Mouse (Mus musculus): ENCODE results near the gene Prkacb. TPM values are rescaled to one million over a fixed set of nuclear protein-coding genes. Genes with fewer than 3 reads are reported as not detected.

Gene Prkacb
- 131 TPM for polyA plus RNA-seq (2021)

DNA sequence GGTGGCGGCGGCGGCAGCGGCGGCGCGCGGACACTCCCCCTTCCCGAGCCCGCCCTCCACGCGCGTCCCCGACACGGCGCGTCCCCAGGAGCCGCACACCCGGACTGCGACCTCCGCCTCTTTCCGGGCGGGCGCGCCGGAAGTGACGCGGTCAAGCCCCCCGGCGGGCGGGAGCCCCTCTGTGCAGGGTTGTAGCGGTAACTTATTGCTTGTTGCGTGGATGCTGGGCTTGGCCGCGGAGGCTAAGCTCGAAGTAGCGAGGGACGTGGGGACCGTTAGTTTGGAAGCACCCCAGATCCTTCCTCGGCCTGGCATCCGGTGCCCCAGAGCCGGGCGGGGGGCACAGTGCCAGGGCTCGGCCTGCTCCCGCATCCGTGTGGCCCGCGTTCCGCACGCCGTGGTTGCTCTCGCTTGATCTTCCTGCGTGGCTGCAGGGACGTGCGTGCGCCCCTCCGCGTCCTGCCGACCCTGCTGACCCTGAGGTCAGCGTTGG is at the start of gene Prkacb:
Gene Prkacb (minus strand): TSS at position 90 of the 493 bp plus-strand sequence.
- CTCF ChIA-PET, result interaction anchor here (1.1 to 1.2 kb wide), 3 partner anchors 25 to 58 kb away, joined by 3 to 4 read pairs (median 3); no protein-coding TSS in a partner anchor
- DNase-seq (ENCODE audit: low read depth, low spot score) (peak; percentile 70), ATAC-seq (peak; percentile 83)
- H3K27me3 ChIP-seq, result peaks cover 5% of the 10 kb centered on the region
- in situ Hi-C loops (cut with MboI; ENCODE audit: low pct_unique_long_range_greater_than_20kb), result no loop called here
- TF ChIP-seq CTCF (IDR thresholded peaks at IDR 0.05), result no peak
- POLR2A ChIA-PET, result interaction anchor here (0.9 to 1.8 kb wide), 5 partner anchors 16 to 70 kb away, joined by 3 to 6 read pairs (median 4); no protein-coding TSS in a partner anchor

DNA sequence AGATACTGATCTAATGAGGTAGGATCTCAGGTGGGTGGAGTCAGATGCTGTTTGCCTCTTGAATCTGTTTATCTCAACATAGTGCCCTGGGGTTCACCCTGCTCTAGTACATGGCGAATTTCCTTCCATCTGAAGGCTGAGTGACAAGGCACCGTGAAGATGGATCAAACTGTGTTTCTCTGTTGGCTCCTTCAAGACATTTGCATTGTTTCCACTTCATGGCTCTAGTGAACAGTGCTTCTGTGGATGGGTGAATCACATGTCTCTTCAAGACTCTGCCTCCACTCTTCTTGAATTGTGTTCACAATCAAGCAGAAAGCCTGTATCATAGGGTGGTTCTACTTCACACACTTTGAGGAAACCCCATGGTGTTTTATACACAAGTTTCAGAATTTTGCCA is 47.5 kb upstream of the Prkacb start:
- DNase-seq (ENCODE audit: low read depth, low spot score), result no peak
- in situ Hi-C loops (cut with MboI; ENCODE audit: low pct_unique_long_range_greater_than_20kb), result loop anchor here (5.0 kb wide), 1 partner anchor 38 kb away; no protein-coding TSS in a partner anchor
- ATAC-seq, result no peak
- ChIA-PET POLR2A (no interaction called here), CTCF (no interaction called here)
- H3K27me3 ChIP-seq, result no peaks in the 10 kb centered on the region
- TF ChIP-seq CTCF (IDR thresholded peaks at IDR 0.05), result no peak

DNA sequence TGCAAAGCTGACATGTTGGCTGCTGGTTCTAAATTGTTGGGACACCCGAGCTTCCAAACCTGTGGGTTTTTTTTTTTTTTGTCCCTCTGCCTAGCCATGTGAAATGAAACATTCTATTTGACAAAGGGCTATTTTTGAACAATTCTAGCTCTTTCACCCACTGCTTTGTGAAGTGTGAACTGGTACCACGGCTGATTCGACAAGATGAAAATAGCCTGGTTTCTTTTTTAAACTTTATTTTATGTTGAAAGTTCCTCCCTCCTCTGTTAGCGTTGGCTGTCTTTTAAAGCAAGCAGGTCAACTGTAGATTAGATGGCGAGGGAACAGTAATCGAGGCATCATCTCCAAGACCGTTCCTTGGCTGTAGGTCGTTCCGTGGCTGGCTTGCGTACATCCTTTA is 44.6 kb upstream of the Prkacb start:
- POLR2A ChIA-PET, result no interaction called here
- no peak for TF ChIP-seq CTCF (IDR thresholded peaks at IDR 0.05)
- DNase-seq (ENCODE audit: low read depth, low spot score) (no peak), ATAC-seq (no peak)
- H3K27me3 ChIP-seq, result no peaks in the 10 kb centered on the region
- CTCF ChIA-PET, result interaction anchor here (0.9 to 1.7 kb wide), 4 partner anchors 12 to 58 kb away, joined by 3 to 5 read pairs (median 3); no protein-coding TSS in a partner anchor
- in situ Hi-C loops (cut with MboI; ENCODE audit: low pct_unique_long_range_greater_than_20kb), result no loop called here

DNA sequence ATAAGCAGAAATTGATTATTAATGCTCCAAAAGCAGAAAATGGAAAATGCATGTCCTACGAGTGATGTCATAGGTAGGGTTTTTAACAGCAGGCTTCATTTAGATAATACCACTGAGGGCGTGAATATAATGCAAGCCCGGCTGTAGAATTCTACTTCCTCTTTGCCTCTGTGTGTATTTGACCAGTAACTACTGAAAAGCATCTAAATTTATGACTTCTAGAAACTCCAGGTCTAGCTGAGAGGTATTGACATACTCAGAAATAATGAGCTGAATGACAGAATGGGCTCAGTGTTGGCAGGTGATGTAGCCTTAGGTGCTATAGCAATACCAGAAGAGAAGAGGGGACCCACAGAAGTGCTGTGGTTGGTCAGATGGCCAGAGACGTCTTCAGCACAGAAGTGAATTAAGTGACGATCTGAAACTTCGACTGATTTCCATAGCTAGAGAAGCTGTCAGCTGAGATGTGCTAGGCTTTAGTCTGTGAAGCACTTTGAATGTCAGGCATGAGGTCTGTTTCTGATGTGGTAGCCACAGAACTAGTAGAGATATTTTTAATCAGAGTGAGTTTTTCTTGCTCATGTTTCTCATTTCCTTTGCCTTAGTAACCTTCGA is 41.8 kb upstream of the Prkacb start:
- DNase-seq (ENCODE audit: low read depth, low spot score) (no peak), ATAC-seq (no peak)
- CTCF ChIA-PET, result interaction anchor here (1.3 kb wide), 1 partner anchor 19 kb away, joined by 3 read pairs; no protein-coding TSS in a partner anchor
- in situ Hi-C loops (cut with MboI; ENCODE audit: low pct_unique_long_range_greater_than_20kb), result no loop called here
- H3K27me3 ChIP-seq, result no peaks in the 10 kb centered on the region
- TF ChIP-seq CTCF (IDR thresholded peaks at IDR 0.05), result no peak
- POLR2A ChIA-PET, result no interaction called here

DNA sequence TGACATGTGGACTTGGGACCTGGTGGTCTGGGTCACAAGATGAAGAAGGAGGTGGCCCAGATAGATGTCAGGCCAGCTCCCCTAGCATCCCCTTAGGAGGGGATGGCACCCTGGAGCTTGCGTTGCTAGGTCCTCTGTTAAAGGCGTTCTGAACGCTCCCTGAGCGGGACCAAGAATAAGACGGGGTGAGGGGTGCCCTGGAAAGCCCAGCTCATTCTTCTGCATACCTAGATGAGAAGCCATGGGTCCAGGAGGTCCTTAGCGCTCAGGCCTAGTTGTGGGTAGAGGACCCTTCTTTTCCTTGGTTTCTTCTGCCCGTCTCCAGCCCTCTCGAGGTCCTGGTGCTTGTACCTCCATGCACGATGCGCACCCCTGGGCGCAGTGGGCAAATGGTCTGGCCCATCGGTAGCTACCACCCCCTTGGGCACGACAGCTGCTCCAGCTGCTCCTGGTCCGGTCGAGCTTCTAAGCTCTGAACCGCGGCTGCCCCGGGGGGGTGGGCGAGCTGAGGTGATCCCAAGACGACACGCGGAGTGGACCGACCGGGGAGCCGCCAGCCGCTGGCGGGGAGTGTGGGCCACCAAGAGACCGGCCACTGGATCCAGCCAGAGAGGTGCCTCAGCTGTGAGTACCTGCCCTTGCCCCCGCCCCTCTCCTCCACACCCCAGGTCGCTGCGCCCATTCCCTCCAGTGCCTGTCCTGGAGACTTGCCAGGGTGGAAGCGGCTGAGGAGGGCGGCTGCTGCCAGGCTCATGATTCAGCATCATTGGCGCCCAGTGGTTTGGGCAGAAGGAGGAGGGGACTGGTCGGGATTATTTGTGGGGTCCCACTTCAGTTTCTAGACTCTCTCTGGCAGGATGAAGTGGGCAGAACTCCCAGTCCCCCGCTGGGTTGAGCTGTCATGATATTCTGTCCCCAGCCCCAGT is 39.4 kb upstream of the Prkacb start, which contains the start of gene Ttll7:
Gene Ttll7 (plus strand): TSS at position 402 of the 926 bp plus-strand sequence.
- peak; percentile 86 for DNase-seq (ENCODE audit: low read depth, low spot score)
- no peaks in the 10 kb centered on the region for H3K27me3 ChIP-seq
- TF ChIP-seq CTCF (IDR thresholded peaks at IDR 0.05), result no peak
- ChIA-PET POLR2A (interaction anchor here (0.9 kb wide), 1 partner anchor 31 kb away, joined by 3 read pairs; no protein-coding TSS in a partner anchor), CTCF (interaction anchor here (0.6 to 3.7 kb wide), 8 partner anchors 10 to 790 kb away, joined by 3 to 17 read pairs (median 3); no protein-coding TSS in a partner anchor)
- ATAC-seq, result peak; percentile 99
- in situ Hi-C loops (cut with MboI; ENCODE audit: low pct_unique_long_range_greater_than_20kb), result no loop called here

DNA sequence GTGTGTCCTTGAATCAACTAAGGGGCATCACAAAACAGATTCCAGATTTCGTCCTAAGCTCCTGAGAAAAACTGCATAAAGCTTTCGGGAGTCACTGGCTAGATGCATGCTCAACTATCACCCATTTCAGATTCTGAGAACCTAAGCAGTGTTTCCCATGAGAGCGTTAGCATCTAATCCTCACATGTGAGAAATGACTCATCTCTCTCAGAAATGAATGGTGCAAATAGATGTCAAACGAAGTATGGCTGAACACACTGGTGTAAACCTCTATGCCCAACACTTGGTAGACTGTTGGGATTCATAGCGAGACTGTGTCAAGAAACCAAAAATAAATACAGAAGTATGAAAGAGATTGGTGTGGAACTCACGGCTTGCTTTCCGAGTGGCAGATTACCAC is 36.6 kb upstream of the Prkacb start:
- in situ Hi-C loops (cut with MboI; ENCODE audit: low pct_unique_long_range_greater_than_20kb), result no loop called here
- TF ChIP-seq CTCF (IDR thresholded peaks at IDR 0.05), result no peak
- no peaks in the 10 kb centered on the region for H3K27me3 ChIP-seq
- CTCF ChIA-PET, result interaction anchor here (1.1 to 3.7 kb wide), 3 partner anchors 7 to 13 kb away, joined by 4 to 17 read pairs (median 5); no protein-coding TSS in a partner anchor
- no peak for ATAC-seq
- POLR2A ChIA-PET, result no interaction called here
- DNase-seq (ENCODE audit: low read depth, low spot score), result no peak

DNA sequence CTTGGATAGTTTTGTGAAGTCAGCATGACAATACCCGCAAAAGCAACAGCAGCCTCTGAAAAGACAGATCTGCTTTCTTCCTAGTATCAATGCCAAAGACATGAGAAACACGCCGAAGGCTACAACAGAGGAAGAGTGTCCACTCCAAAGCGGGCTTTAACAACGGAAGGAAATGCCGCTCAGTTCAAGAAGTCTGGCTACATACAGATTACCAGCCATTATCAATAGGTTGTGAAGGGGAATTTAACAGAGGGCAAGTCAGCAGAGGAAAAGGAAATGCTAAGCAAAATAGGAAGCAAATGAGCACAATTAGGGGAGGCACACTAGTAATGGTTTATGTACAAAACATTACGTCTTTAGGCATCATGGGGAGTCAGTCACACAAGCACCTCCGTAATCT is 35.3 kb upstream of the Prkacb start:
- ATAC-seq (no peak), DNase-seq (ENCODE audit: low read depth, low spot score) (no peak)
- H3K27me3 ChIP-seq, result no peaks in the 10 kb centered on the region
- POLR2A ChIA-PET, result no interaction called here
- TF ChIP-seq CTCF (IDR thresholded peaks at IDR 0.05), result no peak
- CTCF ChIA-PET, result no interaction called here
- in situ Hi-C loops (cut with MboI; ENCODE audit: low pct_unique_long_range_greater_than_20kb), result no loop called here

DNA sequence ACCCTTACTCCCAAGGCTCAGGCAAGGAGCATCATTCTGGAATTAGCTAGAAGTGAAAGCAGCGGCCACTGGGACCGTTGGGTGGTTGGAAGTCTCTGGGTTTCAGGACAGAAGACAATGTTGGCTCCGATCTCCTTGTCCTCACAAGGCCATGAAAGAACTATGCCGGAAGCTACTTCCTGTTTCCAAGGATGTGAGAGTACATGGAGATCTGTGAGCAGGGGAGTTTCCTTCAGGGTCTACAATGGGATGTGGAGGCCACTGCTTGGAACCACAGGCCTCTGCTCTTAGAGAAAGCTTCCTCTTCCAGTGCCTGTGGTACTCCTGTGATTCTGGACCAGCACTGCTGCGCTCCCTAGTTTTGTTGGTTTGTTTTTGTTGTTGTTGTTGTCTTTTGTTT is 33.4 kb upstream of the Prkacb start:
- CTCF ChIA-PET, result interaction anchor here (1.0 to 1.9 kb wide), 3 partner anchors 12 to 25 kb away, joined by 3 to 6 read pairs (median 4); no protein-coding TSS in a partner anchor
- ATAC-seq (no peak), DNase-seq (ENCODE audit: low read depth, low spot score) (no peak)
- POLR2A ChIA-PET, result no interaction called here
- in situ Hi-C loops (cut with MboI; ENCODE audit: low pct_unique_long_range_greater_than_20kb), result no loop called here
- no peak for TF ChIP-seq CTCF (IDR thresholded peaks at IDR 0.05)
- H3K27me3 ChIP-seq, result no peaks in the 10 kb centered on the region

DNA sequence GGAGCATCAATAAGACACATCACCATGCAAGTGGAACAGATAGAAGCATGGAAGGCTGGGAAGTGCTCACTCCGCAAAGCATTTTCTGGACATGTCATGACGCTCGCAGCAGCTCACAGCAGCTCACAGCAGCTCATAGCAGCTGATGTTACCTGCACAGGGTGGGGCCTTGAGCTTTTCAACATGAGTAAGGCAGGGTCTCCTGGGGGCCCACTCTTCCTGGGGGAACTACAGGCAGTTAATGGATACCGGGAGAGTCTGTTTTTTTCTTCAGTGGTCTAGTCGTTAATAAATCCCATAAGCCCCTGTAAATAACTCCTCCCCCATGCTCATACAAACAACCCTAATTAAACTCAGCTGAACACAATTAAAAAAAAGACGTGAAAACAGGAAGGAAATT is 30.7 kb upstream of the Prkacb start:
- POLR2A ChIA-PET, result no interaction called here
- TF ChIP-seq CTCF (IDR thresholded peaks at IDR 0.05), result no peak

DNA sequence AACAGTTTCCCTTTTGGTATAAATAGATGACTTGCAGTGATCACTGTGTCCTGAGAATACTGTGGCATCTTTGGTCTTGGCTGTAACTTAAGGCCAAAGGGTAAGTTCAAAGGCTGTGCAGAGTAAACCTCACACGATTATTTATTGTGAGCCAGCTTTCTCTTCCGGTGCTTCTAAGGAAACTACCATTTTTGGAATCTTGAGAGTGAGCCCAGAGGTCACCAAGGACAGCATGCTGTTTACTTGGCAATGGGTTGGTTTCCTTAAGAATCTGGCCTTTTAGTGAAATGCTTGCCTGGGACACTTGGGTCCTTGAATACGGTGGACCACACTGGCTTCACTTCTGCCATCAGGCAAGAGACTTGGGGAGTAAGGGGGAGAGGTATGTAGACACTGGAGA is 30.0 kb upstream of the Prkacb start:
- ChIA-PET CTCF (interaction anchor here (0.9 to 4.2 kb wide), 5 partner anchors 8 to 406 kb away, joined by 3 to 17 read pairs (median 6); partner anchors contain the start of gene Ttll7), POLR2A (no interaction called here)
- no peak for TF ChIP-seq CTCF (IDR thresholded peaks at IDR 0.05)
- no peak for DNase-seq (ENCODE audit: low read depth, low spot score)
- no peak for ATAC-seq
- no peaks in the 10 kb centered on the region for H3K27me3 ChIP-seq
- in situ Hi-C loops (cut with MboI; ENCODE audit: low pct_unique_long_range_greater_than_20kb), result no loop called here

More for the DNA sequence above, 30.7 kb upstream of the Prkacb start:
- H3K27me3 ChIP-seq, result no peaks in the 10 kb centered on the region
- CTCF ChIA-PET, result interaction anchor here (1.1 to 4.2 kb wide), 4 partner anchors 8 to 71 kb away, joined by 3 to 17 read pairs (median 6); partner anchors contain the start of gene Ttll7
- ATAC-seq (no peak), DNase-seq (ENCODE audit: low read depth, low spot score) (no peak)
- in situ Hi-C loops (cut with MboI; ENCODE audit: low pct_unique_long_range_greater_than_20kb), result no loop called here
